Mouse (Mus musculus) left cerebral cortex, postnatal 4 days (tissue): ENCODE data around the gene Enpp1. TPM values are rescaled to one million over a fixed set of nuclear protein-coding genes. Genes with fewer than 3 reads are reported as not detected.
"Not testable (repeated sequence)": the region's sequence is repeated elsewhere in the genome, so short reads cannot be mapped to it uniquely, and the experiment has no call there.

ENCODE experiments used
- DNase-seq: peaks from one replicate; pipeline ENCODE4 v3.0.0-alpha.2; 2022
- intact Hi-C: fragments of 180-260 bp; cut with DNase I; formaldehyde crosslinking; loops from one replicate; pipeline ENCODE4 v1.15.1; 2025
- total RNA-seq, 2 experiments: library from RNA; stranded (reverse); gene quantifications; 2 replicates each; pipeline ENCODE4 v1.2.3; 2021

Gene Enpp1
- total RNA-seq, 2 experiments from 2014 or later, result 4.2 to 4.8 TPM

DNA sequence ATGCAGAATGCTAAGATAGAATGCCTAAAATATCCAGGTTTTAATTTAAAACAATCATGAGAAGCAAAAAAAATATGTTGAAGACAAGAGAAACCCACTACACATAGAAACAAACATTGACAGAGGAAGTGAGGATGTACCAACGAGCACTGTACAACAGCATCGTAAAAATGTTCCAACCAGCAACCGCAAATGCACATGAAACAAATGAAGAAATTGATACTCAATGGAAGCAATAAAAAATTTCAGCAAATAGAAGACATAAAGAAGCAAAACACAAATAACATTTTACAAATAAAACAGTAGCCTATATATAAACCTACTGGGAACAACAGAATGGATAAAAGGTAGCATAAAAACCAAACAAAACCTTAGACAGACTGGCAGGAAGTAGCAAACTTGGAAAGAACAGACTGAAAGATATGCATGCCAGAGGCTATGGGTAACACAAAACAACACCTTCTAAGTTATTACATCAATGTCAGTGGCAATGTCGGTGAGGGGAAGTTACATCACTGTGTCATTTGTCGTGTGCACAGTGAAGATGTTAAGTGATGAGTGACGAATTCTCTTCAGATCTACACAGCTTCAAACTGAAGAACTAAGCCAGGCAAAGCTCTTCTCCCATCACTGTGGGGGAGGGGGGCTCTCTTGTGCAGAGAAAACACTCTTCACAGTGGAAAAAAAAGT lies 71.6 kb downstream of the Enpp1 start:
- no peak for DNase-seq
- intact Hi-C loops, result loop anchor here (5.0 kb wide), 1 partner anchor 152 kb away; no protein-coding TSS in a partner anchor

DNA sequence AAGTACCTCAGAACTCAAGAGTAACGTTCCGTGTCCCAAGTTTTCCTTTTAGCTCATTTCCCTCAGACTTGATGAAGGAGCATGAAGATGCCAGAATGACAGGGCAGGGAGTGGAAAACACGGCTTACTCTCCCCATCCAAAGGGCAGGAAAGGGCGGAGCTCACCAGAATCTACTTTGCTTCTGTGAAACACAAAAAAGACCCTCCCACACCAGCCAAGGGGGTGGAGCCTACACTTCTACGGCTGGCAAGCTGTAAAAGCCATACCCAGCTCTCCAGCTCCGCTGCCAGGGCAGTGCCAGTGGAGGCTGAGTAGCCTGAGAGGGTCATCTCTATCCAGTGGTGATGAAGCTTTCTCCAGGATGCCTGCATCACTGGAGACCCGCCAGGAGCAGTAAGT lies 72.4 kb downstream of the Enpp1 start:
- DNase-seq, result no peak
- intact Hi-C loops, result loop anchor here (10.0 kb wide), 1 partner anchor 75 kb away; the partner anchor contains the start of gene Enpp1

DNA sequence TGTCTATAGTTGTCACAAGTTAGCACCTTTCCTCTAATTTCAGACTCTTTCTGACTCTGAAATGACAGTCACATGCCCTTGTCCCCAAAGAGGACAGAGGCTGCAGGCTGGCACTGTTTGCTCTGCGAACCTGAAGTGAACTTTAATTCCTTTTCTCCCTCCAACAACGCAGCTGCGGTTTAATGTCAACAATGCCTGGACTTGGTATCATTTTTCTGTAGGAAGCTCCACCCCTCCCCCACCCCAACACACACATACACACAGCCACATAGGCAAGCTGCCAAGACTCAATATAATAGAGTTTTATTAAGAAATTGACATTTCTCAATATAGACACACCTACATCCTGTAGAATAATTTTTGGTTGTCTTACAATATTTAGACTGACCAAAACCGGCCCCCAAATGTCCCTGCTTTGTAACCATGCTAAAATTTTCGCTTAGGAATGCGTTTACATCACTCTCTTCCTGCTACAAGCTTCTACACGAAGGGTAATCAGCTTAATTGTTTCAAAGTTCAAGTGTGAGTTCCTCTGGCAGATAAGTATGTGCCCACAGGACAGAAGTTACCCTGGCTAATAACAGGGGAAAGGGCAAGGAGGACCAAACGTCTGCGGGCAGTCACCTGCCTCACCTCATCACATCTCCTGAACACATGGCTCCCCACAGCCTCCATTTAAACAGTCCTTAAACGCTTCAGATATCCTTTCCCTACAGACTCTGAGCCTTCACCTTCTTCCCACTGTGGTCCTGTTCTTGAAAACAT lies 73.5 kb downstream of the Enpp1 start:
- DNase-seq, result no peak
- intact Hi-C loops, result loop anchor here (10.0 kb wide), 1 partner anchor 76 kb away; the partner anchor contains the start of gene Enpp1

DNA sequence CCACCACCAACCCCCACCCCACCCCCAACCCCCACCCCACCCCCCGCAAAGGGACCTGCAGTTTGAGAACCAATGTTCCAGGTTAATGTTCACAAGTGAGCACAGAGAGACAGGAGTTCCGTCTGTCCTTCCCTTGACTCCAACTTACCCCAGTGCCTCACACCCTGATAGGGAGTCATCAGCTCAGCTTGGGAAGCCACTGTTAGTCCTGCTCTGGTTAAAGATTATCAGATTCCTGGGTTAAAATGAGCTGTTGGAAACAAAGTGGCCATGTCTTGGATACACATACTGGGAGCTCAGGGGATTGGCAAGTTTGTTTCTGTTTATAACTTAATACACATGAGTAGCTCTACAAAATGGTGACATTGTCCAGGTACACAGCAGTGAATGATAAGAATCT lies 75.0 kb downstream of the Enpp1 start:
- intact Hi-C loops, result loop anchor here (10.0 kb wide), 1 partner anchor 78 kb away; the partner anchor contains the start of gene Enpp1
- DNase-seq, result no peak

DNA sequence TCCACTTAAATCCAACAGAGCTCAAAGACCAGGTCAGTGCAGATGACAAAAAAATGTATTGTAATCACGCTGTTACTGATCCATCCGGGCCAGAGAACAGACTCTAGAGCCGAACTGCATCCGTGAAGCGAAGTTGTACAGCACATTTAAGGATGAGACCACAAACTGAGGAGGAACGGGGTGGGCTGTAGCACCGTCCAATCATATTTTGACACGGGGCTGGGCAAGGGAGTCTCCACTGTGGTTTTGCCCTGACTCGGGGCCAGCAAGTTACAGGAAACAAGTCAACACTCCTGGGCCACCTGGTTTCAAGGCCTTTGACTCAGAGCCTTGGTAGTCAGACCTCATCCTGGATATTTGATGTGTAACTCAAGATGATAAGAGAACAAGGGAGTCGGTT lies 76.1 kb downstream of the Enpp1 start:
- DNase-seq, result no peak
- intact Hi-C loops, result loop anchor here (10.0 kb wide), 1 partner anchor 79 kb away; the partner anchor contains the start of gene Enpp1

DNA sequence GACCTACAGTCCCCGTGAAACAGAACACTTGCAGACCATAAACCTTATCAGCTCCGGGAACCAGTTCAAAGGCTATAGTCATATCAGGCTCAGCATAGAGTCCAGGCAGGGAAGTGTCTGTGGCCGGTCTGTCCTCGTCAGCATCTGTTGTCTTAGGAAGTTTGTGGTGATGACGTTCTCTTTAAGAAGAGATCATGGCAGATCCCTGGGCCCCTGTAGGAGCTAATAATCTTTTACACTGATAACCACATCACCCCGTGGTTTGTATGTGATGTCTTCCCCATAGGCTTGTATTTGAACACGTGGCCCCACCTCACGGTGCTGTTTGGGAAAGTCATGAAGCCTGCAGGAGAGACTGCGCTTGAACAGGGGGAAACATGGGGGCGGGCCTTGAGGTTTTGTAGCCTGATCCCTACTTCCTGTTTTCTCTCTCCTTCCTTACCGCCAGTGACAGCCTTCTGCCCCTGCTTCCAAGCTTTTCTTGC lies 76.6 kb downstream of the Enpp1 start:
- intact Hi-C loops, result loop anchor here (10.0 kb wide), 1 partner anchor 79 kb away; the partner anchor contains the start of gene Enpp1
- no peak for DNase-seq

DNA sequence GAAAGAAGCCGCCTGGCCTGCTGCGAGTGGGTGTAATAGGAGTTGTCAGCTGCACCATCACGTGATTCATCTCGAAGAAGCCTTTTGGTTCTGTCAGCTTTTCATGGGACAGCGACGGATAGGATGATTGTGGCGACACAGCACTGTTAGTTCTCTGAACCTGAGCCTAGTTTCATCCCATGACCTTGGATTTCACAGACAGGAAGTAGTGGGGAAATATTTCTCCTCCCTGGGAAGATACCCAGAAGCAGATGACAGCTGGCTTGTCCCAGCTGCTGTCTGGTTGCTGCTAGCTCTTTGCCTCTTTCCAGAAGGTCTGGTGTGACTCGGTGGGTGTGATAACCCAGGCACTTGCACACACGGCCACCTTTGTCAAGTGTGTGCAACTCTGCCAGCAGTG lies 77.7 kb downstream of the Enpp1 start:
- intact Hi-C loops, result loop anchor here (10.0 kb wide), 1 partner anchor 81 kb away; the partner anchor contains the start of gene Enpp1
- no peak for DNase-seq

DNA sequence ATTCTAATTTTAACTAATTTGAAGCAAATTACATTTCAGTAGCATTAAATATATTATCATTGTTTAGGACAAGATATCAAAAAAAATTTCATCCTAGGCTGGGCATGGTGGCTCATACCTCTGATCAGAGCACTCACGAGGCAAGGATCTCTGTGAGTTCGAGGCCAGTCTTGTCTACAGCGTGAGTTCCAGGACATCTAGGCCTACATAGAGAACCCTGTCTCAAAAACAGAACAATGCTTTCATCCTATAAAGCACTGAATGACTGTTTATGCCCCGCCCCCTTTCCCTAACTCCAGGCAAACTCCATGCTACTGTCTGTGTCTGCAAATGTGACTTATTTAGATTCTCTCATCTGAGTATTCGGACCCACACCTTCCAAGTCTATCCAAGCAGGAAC lies 80.8 kb downstream of the Enpp1 start:
- DNase-seq, result no peak
- intact Hi-C loops, result loop anchor here (10.0 kb wide), 1 partner anchor 84 kb away; the partner anchor contains the start of gene Enpp1

DNA sequence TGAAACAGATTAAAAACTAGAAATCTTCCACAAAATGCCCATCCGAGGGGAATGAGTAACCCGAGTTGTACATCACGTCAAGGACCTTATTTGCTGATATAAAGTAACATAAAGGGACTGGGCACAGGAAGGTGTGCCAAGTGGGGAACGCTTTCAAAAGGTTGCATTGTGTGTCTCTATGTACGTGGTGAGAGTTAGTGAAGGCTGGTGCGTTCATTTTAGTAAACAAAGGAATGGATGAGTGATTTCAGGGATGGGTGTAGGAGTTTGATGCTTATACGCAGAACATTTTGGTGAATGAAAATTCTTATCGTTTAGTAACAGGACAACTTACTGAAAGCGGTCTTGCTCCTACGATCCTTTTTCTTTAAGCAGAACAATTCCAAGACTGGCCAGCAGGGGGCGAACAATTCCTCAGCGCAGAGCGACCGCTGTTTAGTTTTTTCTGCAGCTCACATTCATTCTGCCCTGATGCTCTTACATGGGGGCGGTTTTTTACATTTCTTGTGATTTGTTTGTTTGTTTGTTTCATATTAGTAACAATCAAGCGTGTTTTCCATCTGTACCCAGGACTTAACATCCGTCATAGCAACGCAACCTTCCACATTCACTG lies 81.4 kb downstream of the Enpp1 start:
- DNase-seq, result peak; percentile 69
- intact Hi-C loops, result loop anchor here (10.0 kb wide), 1 partner anchor 84 kb away; the partner anchor contains the start of gene Enpp1

DNA sequence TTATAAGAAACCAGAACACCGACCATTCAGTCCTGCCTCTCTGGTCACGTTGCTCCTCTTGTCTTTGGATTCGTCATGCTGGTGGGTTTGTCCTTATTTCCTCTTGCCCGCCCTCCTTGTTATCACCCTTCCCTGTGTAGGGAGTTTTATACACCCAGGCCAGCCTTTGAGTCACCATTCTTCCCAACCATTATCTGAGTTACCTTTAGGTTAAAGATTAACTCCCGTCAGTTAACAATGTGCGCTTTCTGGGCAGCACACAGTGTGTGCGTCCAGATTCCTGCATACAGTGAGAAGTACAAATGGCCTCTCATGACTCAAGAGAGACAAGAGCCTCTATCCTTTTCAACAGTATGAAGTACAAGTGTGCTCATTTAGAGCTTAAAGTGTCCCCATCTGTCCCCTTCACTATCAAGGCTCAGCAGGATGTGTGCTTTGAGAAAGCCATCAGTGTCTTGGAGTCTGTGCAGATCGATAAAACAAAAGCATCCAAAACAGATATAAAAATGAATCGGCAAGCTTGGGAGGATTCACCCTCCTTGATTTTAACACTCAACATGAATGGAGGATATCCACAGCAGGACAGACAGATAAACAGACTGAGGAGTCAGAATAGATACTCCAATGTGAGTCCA lies 82.8 kb downstream of the Enpp1 start:
- DNase-seq, result no peak
- intact Hi-C loops, result loop anchor here (5.0 to 10.0 kb wide), 2 partner anchors 317 to 434 kb away; no protein-coding TSS in a partner anchor

DNA sequence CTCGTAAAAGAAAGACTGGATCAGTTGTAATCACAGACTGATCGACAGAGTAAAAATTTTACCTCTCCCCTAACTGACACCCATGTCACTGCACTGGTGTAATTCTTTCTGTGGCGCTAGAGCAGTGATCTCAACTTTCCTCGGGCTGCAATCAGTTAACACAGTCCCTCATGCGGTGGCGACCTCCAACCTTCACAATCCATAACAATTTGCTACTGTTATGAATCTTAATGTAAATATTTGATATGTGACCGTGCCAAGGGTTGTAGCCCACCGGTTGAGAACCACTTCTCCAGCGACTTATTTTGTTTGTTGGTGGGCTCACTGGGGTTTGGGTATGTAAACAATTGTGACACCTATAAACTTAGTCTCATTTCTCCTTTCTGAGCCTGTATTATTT lies 83.5 kb downstream of the Enpp1 start:
- intact Hi-C loops, result loop anchor here (5.0 to 10.0 kb wide), 2 partner anchors 316 to 434 kb away; no protein-coding TSS in a partner anchor
- DNase-seq, result no peak

DNA sequence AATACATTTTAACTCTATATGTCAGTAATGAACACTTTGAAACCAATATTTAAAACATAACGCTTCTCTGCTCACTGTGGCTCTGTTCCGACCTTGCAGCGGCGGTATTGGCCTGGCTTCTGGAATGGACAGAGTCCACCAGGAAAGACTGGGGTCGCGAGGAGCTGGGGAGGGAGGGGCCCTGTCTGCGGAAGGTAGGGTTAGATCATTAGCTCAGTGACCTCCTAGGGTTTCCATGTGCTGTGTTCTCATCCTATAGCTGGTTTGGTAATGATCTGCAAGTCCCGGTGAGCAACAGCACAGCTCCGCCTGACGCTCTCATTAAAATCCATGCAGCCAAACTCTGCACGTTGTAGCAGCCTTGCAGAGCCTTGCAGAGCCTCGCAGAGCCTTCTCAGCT lies 84.7 kb downstream of the Enpp1 start:
- intact Hi-C loops, result loop anchor here (5.0 to 10.0 kb wide), 2 partner anchors 315 to 432 kb away; no protein-coding TSS in a partner anchor
- DNase-seq, result no peak

DNA sequence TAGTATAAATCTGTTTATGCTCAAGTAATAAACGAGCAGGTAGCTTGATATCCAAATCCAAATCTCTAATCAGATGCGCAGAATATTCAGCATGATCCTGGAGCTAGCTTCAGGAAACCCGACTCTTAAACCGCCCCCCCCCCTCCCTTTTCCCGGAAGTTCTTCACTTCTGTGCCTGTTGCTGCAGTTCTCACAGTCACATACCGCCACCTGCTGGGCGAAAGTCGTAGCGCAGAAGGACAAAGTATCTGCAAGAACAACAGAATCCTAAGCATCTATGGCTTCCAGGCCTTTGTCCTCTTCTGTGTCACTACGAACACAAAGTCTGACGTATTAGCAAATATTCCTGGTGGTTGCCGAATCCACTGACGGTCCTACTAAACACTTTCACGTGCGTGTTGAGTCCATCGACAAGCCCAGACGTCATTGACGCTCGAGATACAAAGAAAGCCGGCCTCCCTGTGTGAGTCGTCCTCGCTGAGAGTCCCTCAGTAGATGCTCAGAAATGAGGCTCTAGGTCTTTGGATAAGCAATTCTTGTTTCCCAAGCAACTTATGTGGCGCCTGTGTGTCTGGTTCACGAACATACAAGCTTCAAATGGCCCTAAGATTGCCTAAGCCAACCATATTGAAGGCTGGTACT lies 86.8 kb downstream of the Enpp1 start:
- intact Hi-C loops, result loop anchor here (5.0 to 10.0 kb wide), 2 partner anchors 313 to 430 kb away; no protein-coding TSS in a partner anchor
- peak; percentile 84 for DNase-seq

DNA sequence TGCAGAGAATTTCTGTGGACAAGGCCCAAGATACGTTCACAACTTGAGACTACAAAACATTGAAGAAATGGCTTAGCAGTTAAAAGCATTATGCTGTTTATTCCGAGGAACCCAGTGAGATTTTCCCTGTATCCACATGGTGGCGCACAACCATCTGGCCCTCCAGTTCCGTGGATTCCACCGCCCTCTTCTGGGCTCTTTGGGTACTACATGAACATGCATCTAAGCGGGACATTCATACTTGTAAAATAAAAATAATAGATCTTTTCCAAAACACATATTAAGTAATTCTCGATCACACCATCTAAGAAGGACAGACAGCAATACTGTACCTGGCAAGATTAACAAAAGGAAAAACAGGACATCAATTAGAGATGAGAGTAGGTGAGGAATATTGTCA lies 89.4 kb downstream of the Enpp1 start:
- peak; percentile 70 for DNase-seq
- intact Hi-C loops, result loop anchor here (10.0 kb wide), 1 partner anchor 428 kb away; no protein-coding TSS in a partner anchor

DNA sequence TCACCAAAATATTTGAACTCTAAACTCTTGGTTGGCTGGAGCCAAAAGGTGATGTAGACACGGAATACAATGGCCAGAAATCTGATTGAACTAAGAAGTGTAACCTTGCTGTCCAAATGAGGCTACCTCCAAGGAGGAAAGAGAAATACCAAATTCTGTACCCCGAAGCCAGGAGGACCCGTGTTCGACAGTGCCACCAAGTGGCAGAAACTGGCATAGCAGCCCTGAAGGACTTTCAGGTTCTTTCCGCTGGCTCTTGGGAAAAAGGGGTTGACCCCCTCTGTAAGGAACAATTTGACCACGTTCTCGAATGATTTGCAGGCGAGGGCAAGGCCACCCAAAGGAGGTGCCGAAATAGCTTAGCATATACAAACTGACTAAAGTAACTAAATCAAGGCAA lies 90.4 kb downstream of the Enpp1 start:
- DNase-seq, result peak; percentile 27
- intact Hi-C loops, result loop anchor here (10.0 kb wide), 1 partner anchor 427 kb away; no protein-coding TSS in a partner anchor

DNA sequence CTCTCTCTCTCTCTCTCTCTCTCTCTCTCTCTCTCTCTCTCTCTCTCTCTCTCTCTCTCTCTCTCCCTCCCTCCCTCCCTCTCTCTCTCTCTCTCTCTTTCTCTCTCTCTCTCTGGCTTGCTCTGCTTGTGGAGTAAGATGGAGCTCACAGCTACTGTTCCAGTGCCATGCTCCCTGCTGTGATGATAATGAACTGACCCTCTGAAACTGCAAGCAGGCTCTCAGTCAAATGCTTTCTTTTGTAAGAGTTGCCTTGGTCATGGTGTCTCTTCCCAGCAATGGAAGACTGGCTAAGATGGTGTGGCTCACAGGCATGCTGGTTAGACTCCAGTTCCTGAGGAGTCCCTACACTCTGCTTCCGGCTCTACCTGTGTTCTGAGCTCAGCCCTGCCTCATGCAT lies 95.4 kb downstream of the Enpp1 start:
- intact Hi-C loops, DNase-seq: not testable (repeated sequence)

DNA sequence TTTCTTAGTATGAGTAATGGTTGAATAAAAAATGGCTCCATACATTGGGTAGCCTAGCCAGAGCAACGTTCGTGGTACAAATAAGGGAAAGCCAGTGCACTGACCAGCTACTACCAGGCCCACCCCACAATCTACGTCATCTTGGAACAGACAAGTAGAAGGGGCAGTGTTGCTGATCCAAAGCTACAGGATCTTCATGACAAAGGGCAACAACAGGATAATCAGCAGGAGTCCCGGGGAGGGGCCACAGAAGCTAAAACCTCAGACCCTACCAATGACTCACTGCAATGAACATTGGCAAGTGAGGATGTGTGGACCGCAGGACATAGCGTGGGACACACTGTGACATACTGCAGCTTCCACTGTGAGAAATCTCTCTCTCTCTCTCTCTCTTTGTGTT lies 96.2 kb downstream of the Enpp1 start:
- DNase-seq, result no peak
- intact Hi-C loops, result no loop called here

DNA sequence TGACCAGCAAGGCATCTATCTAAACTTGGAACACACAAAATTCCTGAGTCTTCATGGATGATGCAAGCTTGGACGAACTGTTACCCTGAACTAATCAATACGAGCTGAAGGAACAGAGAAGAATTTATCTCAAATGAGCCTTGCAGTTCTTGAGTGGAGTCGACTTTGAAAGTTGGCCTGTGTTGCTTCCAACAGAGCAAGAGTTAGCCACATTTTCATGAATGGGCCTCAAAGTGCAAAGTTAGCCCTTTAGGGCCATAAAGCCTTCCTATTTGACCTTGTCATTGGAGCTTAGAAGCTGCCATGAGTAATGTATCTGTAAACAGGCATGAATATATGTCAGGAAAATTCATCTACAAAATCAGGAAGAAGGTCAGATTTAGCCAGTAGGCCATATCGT lies 97.2 kb downstream of the Enpp1 start:
- intact Hi-C loops, result no loop called here
- no peak for DNase-seq

DNA sequence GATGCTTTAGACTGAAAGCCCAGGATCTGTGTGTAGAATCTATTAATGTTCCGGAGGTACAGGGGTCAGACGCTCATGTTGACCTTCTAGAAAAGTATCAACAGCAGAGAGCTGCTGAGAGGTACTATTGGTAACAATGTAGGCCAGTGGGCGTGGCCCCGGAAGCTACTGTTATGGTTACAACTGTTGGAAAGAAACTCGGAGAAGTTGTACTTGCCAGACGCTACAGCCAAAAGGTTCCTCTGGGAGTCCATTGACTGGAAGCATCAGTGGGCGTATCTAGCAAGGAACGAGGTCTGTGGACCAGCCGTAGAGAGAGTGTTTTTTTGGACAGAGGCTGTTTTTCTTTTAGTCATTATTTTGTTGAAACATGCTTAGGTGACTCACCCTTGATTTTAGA lies 102.2 kb downstream of the Enpp1 start:
- intact Hi-C loops, result no loop called here
- DNase-seq, result no peak

DNA sequence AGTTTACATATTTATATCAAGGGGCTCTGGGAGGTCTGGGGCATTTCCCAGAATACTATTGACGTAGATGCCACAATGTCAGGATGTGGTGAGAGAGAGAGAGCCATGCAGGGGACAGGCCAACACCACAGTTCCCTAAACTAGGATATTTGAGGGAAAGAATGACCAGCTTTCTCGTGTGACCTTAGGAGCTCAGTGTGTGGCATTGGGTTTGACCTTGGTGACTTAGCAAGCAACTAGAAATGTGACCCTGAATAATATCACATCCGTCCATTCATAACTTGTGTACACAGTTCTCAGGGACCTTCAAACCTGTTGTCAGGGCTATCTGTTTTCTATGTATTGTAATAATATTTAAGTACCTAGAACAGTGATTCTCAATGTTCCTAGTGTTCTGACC lies 102.8 kb downstream of the Enpp1 start:
- intact Hi-C loops, result no loop called here
- no peak for DNase-seq
